Mouse (Mus musculus): ENCODE measurements around the gene Iqcf4. TPM values are rescaled to one million over a fixed set of nuclear protein-coding genes. Genes with fewer than 3 reads are reported as not detected.

Gene Iqcf4
- total RNA-seq, 2 experiments from 2014 or later, result not detected

DNA sequence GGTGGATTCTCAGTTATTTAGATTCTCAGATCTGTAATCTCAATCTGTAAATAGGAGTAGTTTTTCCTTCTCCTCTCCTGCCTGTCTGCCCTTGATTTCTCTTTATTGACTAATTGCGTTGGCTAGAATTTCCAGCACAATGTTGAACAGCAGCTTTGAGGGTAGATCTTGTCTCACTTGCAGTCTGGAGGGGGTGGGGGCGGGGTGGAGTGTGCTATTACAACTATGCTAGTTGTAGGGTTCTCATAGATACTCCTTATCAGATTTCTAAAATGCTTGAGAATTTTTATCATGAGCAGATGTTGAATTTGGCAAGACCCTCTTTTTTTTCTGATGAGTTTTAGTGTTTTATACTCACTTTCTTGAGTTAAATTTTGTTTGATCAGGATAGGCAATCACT is 51.4 kb downstream of the Iqcf4 start:
- DNase-seq (ENCODE audit: low spot score in 2 of 2), result no peak

Other genes starting within 250 kb of the Iqcf4 start
- 10 to 100 TPM; 93.0 to 94.6 TPM for gene Dusp7, start 202.4 kb downstream of the Iqcf4 start, total RNA-seq (2021)
- gene Rpl29, start 141.5 kb downstream of the Iqcf4 start, total RNA-seq (2021), result 100 to 1,000 TPM; 274 to 289 TPM
- gene Acy1, start 132.7 kb downstream of the Iqcf4 start, total RNA-seq (2021), result 10 to 100 TPM; 14.3 to 16.8 TPM
- gene Abhd14b, start 123.5 kb downstream of the Iqcf4 start, total RNA-seq (2021), result 10 to 100 TPM; 11.6 to 12.2 TPM
- gene Abhd14a, start 123.3 kb downstream of the Iqcf4 start, total RNA-seq (2021), result 10 to 100 TPM; 32.1 to 34.9 TPM
- 100 to 1,000 TPM; 186 to 198 TPM for gene Pcbp4, start 117.7 kb downstream of the Iqcf4 start, total RNA-seq (2021)
- 10 to 100 TPM; 12.4 to 12.7 TPM for gene Gpr62, start 105.1 kb downstream of the Iqcf4 start, total RNA-seq (2021)
- gene Rrp9, start 95.0 kb downstream of the Iqcf4 start, total RNA-seq (2021), result 10 to 100 TPM; 28.5 to 29.2 TPM
- gene Parp3, start 94.0 kb downstream of the Iqcf4 start, total RNA-seq (2021), result 1 to 10 TPM; 3.8 to 5.0 TPM
- gene Iqcf1, start 71.0 kb downstream of the Iqcf4 start, total RNA-seq (2021), result not detected
- gene Iqcf5, start 56.4 kb downstream of the Iqcf4 start, total RNA-seq (2021), result not detected
- gene Iqcf3, start 9.4 kb downstream of the Iqcf4 start, total RNA-seq (2021), result not detected
- gene Iqcf6, start 55.6 kb upstream of the Iqcf4 start, total RNA-seq (2021), result not detected
- gene Grm2, start 85.1 kb upstream of the Iqcf4 start, total RNA-seq (2021), result 10 to 100 TPM; 66.1 to 71.2 TPM
- gene Tex264, start 114.9 kb upstream of the Iqcf4 start, total RNA-seq (2021), result 10 to 100 TPM; 91.9 to 97.1 TPM
- gene Rad54l2, start 218.2 kb upstream of the Iqcf4 start, total RNA-seq (2021), result 10 to 100 TPM; 15.4 to 16.6 TPM